Mouse (Mus musculus): Measurements from ENCODE around the gene Trmt1. TPM values are rescaled to one million over a fixed set of nuclear protein-coding genes. Genes with fewer than 3 reads are reported as not detected.

The Trmt1 gene
- total and polyA plus RNA-seq, 3 experiments, result 77.0 to 160 (median 157) TPM

DNA sequence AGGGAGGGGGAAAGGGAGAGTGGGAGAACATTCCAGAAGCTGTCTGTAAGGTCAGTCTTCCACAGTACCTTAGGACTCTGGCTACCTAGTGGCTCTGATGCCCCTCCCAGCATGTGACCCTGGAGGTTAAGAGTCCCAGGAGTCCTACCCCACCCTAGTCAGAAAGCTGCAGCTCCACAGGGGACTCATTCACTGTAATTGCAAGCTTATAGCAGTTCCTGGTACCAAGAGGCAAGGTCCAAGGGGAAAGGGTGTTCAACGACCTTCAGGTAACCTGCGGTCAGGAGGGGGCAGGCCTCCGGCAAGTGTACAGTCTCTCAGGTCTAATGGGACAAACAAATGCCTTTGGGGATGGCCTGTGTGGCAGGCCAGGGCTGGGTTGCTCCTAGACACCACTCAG, 35.9 kb upstream of the Trmt1 start:
- Histone ChIP-seq H3K9me3 (replicated peaks; ENCODE audit: low read length) (no peaks in the 10 kb centered on the region), H3K4me2 (ENCODE audit: insufficient read depth, low read depth, poor library complexity, severe bottlenecking) (no peak overlapping the region), H3K36me3 (replicated peaks in 1 of 2; ENCODE audit: control insufficient read depth in 1 of 2, insufficient read depth in 1 of 2, low read length in 1 of 2) (no peaks in the 10 kb centered on the region), H3K9ac (ENCODE audit: insufficient read depth, low read depth) (no peak overlapping the region), H3K79me2 (replicated peaks; ENCODE audit: control insufficient read depth, extremely low read depth, insufficient read depth, poor library complexity, severe bottlenecking) (no peaks in the 10 kb centered on the region), H3K4me3 (replicated peaks in 1 of 3; ENCODE audit: low read depth in 2 of 3, low read length in 2 of 3, poor library complexity in 1 of 3) (no peak overlapping the region), H3K4me1 (ENCODE audit: control insufficient read depth in 1 of 2, insufficient read depth in 2 of 2) (peaks cover 5 to 7% of the 10 kb centered on the region in 2 experiments; a peak in 2 of 4 replicates), H3K27ac (ENCODE audit: insufficient read depth, low read depth) (no peak overlapping the region), H3K27me3 (replicated peaks) (no peaks in the 10 kb centered on the region)
- dilution Hi-C loops (cut with MboI; ENCODE audit: extremely low pct_ligation_motif_present, extremely low pct_unique_long_range_greater_than_20kb, low sequenced_read_pairs), result no loop called here
- no peak for DNase-seq (ENCODE audit: extremely low read depth)
- TF ChIP-seq USF1 (IDR thresholded peaks at IDR 0.05; ENCODE audit: low read depth, low read length) (no peak), JUN (IDR thresholded peaks at IDR 0.05; ENCODE audit: insufficient read depth, low read depth, low read length) (no peak), ZMIZ1 (IDR thresholded peaks at IDR 0.05; ENCODE audit: low read depth, low read length) (no peak), PAX5 (IDR thresholded peaks at IDR 0.05; ENCODE audit: low read length) (no peak), TCF12 (IDR thresholded peaks at IDR 0.05; ENCODE audit: low read depth, low read length) (no peak), ZKSCAN1 (IDR thresholded peaks at IDR 0.05; ENCODE audit: borderline replicate concordance, low read depth, low read length) (no peak), MAFK (IDR thresholded peaks at IDR 0.05; ENCODE audit: insufficient replicate concordance, low read length) (no peak), NELFE (IDR thresholded peaks at IDR 0.05; ENCODE audit: low read depth, low read length) (no peak), RAD21 (IDR thresholded peaks at IDR 0.05; ENCODE audit: low read depth, low read length) (no peak), POLR2A (IDR thresholded peaks at IDR 0.05; ENCODE audit: low read depth, low read length) (no peak)
- in situ Hi-C loops (cut with MboI; ENCODE audit: low pct_ligation_motif_present, low pct_unique_long_range_greater_than_20kb, low sequenced_read_pairs), result no loop called here

DNA sequence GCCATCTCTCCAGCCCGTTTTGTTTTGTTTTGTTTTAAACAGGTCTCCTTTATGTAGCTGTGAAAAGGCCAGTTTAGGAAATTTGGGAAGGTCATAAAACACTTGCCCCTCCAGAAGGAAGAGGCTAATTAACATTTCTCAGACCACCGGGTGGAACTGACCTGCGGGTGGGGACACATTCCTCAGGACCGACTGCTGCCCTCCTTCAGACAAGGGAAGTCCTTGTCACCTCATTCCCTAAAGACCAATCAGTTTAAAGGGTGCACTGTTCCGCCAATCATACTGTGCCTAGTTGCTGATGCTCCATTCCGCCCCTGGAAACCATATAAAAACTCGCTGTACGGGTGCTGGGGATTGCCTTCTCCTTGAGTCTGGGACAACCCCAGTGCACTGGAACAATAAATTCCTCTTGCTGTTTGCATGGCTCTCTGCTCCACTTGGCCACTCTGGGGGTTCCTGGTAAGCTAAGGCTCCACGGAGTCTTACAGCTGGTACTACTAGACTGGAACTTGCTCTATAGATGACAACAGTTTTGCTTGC, 32.9 kb upstream of the Trmt1 start:
- Histone ChIP-seq H3K27me3 (replicated peaks) (no peaks in the 10 kb centered on the region), H3K4me1 (ENCODE audit: control insufficient read depth in 1 of 2, insufficient read depth in 2 of 2) (peaks cover 10 to 26% of the 10 kb centered on the region in 2 experiments), H3K9me3 (replicated peaks; ENCODE audit: low read length) (no peaks in the 10 kb centered on the region), H3K4me3 (replicated peaks in 1 of 3; ENCODE audit: low read depth in 2 of 3, low read length in 2 of 3, poor library complexity in 1 of 3) (no peak overlapping the region), H3K9ac (ENCODE audit: insufficient read depth, low read depth) (no peak overlapping the region), H3K4me2 (ENCODE audit: insufficient read depth, low read depth, poor library complexity, severe bottlenecking) (no peak overlapping the region), H3K79me2 (replicated peaks; ENCODE audit: control insufficient read depth, extremely low read depth, insufficient read depth, poor library complexity, severe bottlenecking) (no peaks in the 10 kb centered on the region), H3K36me3 (replicated peaks in 1 of 2; ENCODE audit: control insufficient read depth in 1 of 2, insufficient read depth in 1 of 2, low read length in 1 of 2) (no peaks in the 10 kb centered on the region), H3K27ac (ENCODE audit: insufficient read depth, low read depth) (no peak overlapping the region)
- no peak for DNase-seq (ENCODE audit: extremely low read depth)
- dilution Hi-C loops (cut with MboI; ENCODE audit: extremely low pct_ligation_motif_present, extremely low pct_unique_long_range_greater_than_20kb, low sequenced_read_pairs) (no loop called here), in situ Hi-C loops (cut with MboI; ENCODE audit: low pct_ligation_motif_present, low pct_unique_long_range_greater_than_20kb, low sequenced_read_pairs) (no loop called here)
- TF ChIP-seq RAD21 (IDR thresholded peaks at IDR 0.05; ENCODE audit: low read depth, low read length), result no peak
- TF ChIP-seq CHD2 (IDR thresholded peaks at IDR 0.05; ENCODE audit: low read length), result no peak
- TF ChIP-seq TBP (conservative IDR thresholded peaks at IDR 0.05; ENCODE audit: low read depth, low read length), result no peak
- TF ChIP-seq ZMIZ1 (IDR thresholded peaks at IDR 0.05; ENCODE audit: low read depth, low read length), result no peak
- no peak for TF ChIP-seq GABPA (IDR thresholded peaks at IDR 0.05; ENCODE audit: insufficient replicate concordance, low read depth, low read length)
- TF ChIP-seq MAX (IDR thresholded peaks at IDR 0.05; ENCODE audit: low read length), result no peak
- no peak for TF ChIP-seq MYC (IDR thresholded peaks at IDR 0.05; ENCODE audit: low read depth, low read length)
